Mouse (Mus musculus): ENCODE results near the gene Hoxd12. TPM values are rescaled to one million over a fixed set of nuclear protein-coding genes. Genes with fewer than 3 reads are reported as not detected.

Hoxd12 gene
- not detected for polyA plus RNA-seq (2014; fragmentation: Illumina TruSeq; extraction: RNeasy Lipid Tissue Mini Kit (QIAGEN cat#74804); ENCODE audit: low read depth, low replicate concordance)

GRCm38 (mm10) chr2:74674881-74675665, at the start of gene Hoxd12:
Hoxd12 (plus strand) TSS chr2:74675013.

GRCm38 (mm10) chr2:74659507-74660005, 15.3 kb upstream of the Hoxd12 start, which contains the start of gene Evx2:
Evx2 (minus strand) TSS chr2:74659557.

DNA sequence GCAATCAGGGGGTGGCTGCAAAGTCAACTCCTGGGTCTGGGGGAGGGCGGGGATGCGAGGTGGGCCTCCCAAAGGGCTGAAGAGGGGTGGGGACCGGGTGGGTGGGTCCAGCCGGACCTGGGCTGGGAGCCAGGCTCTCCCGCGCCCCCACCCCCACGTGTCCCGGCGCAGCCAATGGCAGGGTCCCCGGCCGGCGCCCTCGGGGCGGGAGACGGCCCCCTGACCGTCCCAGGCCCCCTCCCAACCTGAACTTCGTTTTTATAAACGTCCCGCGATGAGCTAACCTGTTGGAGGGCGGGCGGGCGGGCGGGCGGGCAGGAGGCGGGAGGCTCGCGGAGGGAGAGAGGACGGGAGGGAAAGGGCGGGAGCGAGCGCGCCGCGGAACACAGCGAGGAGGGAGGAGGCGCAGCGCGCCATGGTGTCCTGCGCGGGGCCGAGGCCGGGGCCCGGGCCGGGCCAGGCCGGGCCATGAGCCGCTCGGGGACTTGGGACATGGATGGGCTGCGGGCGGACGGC, 6.9 kb upstream of the Hoxd12 start, which contains the start of gene Hoxd13:
Gene Hoxd13, plus strand, starts transcription at position 469 of the 516 bp plus-strand sequence.

DNA sequence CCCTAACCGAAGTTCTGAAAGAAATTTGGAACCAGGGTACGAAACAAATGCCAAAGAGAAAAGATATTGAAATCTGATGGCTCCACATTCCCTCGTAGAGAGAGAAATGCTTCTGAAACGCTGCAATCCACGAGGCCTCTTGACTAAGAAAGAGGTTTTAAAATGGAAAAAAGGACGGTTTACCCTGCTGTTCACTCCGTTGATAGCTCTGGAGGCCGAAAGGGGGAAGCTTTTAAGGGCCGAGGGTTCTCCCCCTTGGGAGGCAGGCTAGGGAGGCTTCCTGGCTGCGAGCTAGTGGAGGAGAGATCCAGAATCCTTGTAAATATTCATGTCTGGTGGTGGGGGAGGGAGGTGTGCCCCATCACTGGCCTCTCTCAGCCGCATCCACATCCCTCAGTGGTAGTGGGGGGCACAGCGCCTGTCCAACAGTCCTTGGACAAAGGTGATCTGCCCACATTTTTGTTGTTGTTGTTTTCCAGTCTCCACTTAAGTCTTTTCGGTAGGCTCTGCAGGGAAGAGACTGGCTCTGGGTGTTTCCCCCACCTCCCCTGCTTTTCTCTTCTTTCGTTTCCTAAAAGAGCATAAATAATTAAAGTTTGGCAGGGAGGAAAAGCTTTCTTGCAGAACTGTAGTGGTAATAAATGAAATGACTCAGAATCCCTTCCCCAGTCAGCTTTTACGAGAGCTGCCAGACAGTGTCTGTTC, 4.2 kb downstream of the Hoxd12 start, which contains the start of gene Hoxd11:
Gene Hoxd11, plus strand, starts transcription at position 667 of the 705 bp plus-strand sequence.

GRCm38 (mm10) chr2:74691022-74691951, 16.5 kb downstream of the Hoxd12 start, which contains the start of gene Hoxd10:
Hoxd10 (plus strand) TSS chr2:74691924.

GRCm38 (mm10) chr2:74697567-74698121, 22.8 kb downstream of the Hoxd12 start, which contains the start of gene Hoxd9:
Hoxd9 (plus strand) TSS chr2:74697727.

GRCm38 (mm10) chr2:74704393-74704998, 29.7 kb downstream of the Hoxd12 start, which contains the start of gene Hoxd8:
Hoxd8 (plus strand) TSS chr2:74704615.

DNA sequence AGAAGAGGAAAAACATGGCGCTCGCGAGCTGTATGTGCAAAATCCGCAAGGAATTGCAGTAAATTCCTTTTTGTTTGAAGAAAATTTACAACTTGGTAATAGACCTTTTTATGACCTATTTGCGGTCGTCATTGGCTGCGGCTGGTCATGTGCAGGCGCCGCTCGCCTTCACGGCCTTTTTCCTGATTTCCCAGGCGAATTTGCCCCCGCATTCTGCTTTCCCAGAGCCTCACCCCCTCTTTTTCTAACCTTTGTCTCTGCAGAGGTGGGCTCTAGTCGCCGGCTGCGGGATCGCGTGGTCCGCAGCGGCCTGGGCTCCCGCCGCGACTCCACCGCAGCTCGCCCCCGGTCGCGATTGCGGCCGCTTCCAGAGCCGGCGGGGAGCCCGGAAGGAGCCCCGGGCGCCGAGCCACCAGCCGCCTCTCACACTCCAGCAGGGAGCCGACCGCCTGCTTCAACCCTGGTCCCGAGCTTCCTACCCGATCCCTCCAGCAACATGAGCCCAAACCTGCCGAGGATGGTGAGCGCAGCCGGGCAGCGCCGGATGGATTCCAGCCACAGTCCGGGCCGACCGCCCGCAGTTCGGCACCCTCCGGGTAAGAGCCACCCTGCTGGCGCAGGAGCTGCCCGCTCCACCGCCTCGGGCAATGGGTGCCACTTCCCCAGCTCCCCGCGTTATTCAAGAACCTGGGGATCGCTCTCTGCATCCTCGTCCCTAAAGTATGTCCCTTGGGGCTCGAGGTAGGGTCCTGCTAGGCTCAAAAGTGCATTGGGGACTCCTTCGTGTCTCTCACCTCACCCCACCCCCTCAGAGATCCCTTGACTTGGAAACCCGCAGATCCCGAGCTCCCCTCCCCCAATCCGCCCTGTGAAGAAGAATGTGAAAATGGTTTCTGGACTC, 37.2 kb downstream of the Hoxd12 start, which contains the start of the genes Hoxd3 and Hoxd4:
Gene Hoxd3, plus strand, starts transcription at position 207 of the 901 bp plus-strand sequence.
Gene Hoxd4, plus strand, starts transcription at position 209 of the 901 bp plus-strand sequence.

GRCm38 (mm10) chr2:74726551-74726950, 51.7 kb downstream of the Hoxd12 start, which contains the start of gene Gm28230:
Gm28230 (plus strand) TSS chr2:74726728.

Other genes starting within 250 kb of the Hoxd12 start
- gene Lnpk, start 95.6 kb upstream of the Hoxd12 start, polyA plus RNA-seq (2014; fragmentation: Illumina TruSeq; extraction: RNeasy Lipid Tissue Mini Kit (QIAGEN cat#74804); ENCODE audit: low read depth, low replicate concordance), result 17.8 TPM
- gene Evx2, start 15.5 kb upstream of the Hoxd12 start, polyA plus RNA-seq (2014; fragmentation: Illumina TruSeq; extraction: RNeasy Lipid Tissue Mini Kit (QIAGEN cat#74804); ENCODE audit: low read depth, low replicate concordance), result not detected
- gene Hoxd13, start 6.7 kb upstream of the Hoxd12 start, polyA plus RNA-seq (2014; fragmentation: Illumina TruSeq; extraction: RNeasy Lipid Tissue Mini Kit (QIAGEN cat#74804); ENCODE audit: low read depth, low replicate concordance), result not detected
- gene Hoxd11, start 4.5 kb downstream of the Hoxd12 start, polyA plus RNA-seq (2014; fragmentation: Illumina TruSeq; extraction: RNeasy Lipid Tissue Mini Kit (QIAGEN cat#74804); ENCODE audit: low read depth, low replicate concordance), result 3.2 TPM
- gene Hoxd10, start 16.9 kb downstream of the Hoxd12 start, polyA plus RNA-seq (2014; fragmentation: Illumina TruSeq; extraction: RNeasy Lipid Tissue Mini Kit (QIAGEN cat#74804); ENCODE audit: low read depth, low replicate concordance), result 24.9 TPM
- gene Hoxd9, start 22.7 kb downstream of the Hoxd12 start, polyA plus RNA-seq (2014; fragmentation: Illumina TruSeq; extraction: RNeasy Lipid Tissue Mini Kit (QIAGEN cat#74804); ENCODE audit: low read depth, low replicate concordance), result 30.3 TPM
- 197 TPM for gene Hoxd8, start 29.6 kb downstream of the Hoxd12 start, polyA plus RNA-seq (2014; fragmentation: Illumina TruSeq; extraction: RNeasy Lipid Tissue Mini Kit (QIAGEN cat#74804); ENCODE audit: low read depth, low replicate concordance)
- 2.8 TPM for gene Hoxd3, start 36.9 kb downstream of the Hoxd12 start, polyA plus RNA-seq (2014; fragmentation: Illumina TruSeq; extraction: RNeasy Lipid Tissue Mini Kit (QIAGEN cat#74804); ENCODE audit: low read depth, low replicate concordance)
- gene Hoxd4, start 36.9 kb downstream of the Hoxd12 start, polyA plus RNA-seq (2014; fragmentation: Illumina TruSeq; extraction: RNeasy Lipid Tissue Mini Kit (QIAGEN cat#74804); ENCODE audit: low read depth, low replicate concordance), result 5.3 TPM
- gene Gm28230, start 51.7 kb downstream of the Hoxd12 start, polyA plus RNA-seq (2014; fragmentation: Illumina TruSeq; extraction: RNeasy Lipid Tissue Mini Kit (QIAGEN cat#74804); ENCODE audit: low read depth, low replicate concordance), result 0.77 TPM
- gene Hoxd1, start 88.0 kb downstream of the Hoxd12 start, polyA plus RNA-seq (2014; fragmentation: Illumina TruSeq; extraction: RNeasy Lipid Tissue Mini Kit (QIAGEN cat#74804); ENCODE audit: low read depth, low replicate concordance), result 0.24 TPM
- gene Mtx2, start 150.8 kb downstream of the Hoxd12 start, polyA plus RNA-seq (2014; fragmentation: Illumina TruSeq; extraction: RNeasy Lipid Tissue Mini Kit (QIAGEN cat#74804); ENCODE audit: low read depth, low replicate concordance), result 235 TPM